Mouse (Mus musculus): Measurements from ENCODE around the gene Sh3bgrl3.

The Sh3bgrl3 gene

GRCm38 (mm10) chr4:134078694-134079093 is 49.9 kb downstream of the Sh3bgrl3 start:
- peak; percentile 89 for DNase-seq (ENCODE audit: low read depth, low spot score)

All from brain, adult 2 months (tissue).